Mouse (Mus musculus) c-Kit-positive CD71-positive TER-119-negative erythroid progenitor cells, embryonic 14.5 days (primary cell): ENCODE measurements at regions not wholly inside any gene's neighbourhood (a gene's known extent, or its start where the extent isn't known, plus 50 kb on each side); places are given as distances from the start of the nearest gene placed in this dataset.
A peak's percentile ranks its signal among the peaks of the same experiment; 100 is the strongest.

Source experiments
- DNase-seq: peaks from one replicate; pipeline ENCODE4 v3.0.0-alpha.2; 2013; ENCODE audit warnings: low read depth

DNA sequence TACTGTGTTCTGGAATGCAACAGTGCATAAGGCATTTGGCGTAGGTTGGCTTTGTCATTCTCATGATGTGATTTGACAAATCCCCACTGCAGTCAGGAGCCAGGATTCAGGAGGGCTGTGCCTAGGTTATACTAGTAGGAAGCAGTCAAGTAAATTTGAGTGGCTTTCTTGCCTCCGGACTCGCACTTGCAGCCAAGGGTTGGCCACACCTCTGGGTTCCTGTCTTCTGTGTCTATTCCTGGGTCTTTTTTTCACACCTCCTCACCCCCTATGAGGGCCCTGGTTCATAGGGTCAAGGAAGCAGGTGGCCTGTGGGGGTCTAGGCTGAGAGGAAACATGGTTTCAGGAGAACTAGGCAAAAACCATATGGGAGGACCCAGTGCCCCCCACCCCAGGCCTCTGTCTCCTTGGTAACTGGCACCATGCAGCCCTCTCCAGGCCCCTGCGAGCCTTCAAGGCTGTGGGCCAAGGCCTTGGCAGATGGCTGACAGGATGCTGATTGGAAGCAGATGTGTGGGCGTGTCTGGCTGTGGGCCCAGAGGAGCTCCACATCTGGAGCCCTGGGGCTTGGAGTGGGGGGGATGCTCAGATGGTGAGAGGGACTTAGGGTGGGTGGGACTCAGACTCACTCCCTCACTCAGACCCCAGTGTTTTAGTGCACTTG, 195.7 kb downstream of the Rgs3 start:
- DNase-seq: no peak

- no peak for DNase-seq
These were observed 197.1 kb downstream of the Rgs3 start for GRCm38 (mm10) chr4:62756721-62757206.

DNA sequence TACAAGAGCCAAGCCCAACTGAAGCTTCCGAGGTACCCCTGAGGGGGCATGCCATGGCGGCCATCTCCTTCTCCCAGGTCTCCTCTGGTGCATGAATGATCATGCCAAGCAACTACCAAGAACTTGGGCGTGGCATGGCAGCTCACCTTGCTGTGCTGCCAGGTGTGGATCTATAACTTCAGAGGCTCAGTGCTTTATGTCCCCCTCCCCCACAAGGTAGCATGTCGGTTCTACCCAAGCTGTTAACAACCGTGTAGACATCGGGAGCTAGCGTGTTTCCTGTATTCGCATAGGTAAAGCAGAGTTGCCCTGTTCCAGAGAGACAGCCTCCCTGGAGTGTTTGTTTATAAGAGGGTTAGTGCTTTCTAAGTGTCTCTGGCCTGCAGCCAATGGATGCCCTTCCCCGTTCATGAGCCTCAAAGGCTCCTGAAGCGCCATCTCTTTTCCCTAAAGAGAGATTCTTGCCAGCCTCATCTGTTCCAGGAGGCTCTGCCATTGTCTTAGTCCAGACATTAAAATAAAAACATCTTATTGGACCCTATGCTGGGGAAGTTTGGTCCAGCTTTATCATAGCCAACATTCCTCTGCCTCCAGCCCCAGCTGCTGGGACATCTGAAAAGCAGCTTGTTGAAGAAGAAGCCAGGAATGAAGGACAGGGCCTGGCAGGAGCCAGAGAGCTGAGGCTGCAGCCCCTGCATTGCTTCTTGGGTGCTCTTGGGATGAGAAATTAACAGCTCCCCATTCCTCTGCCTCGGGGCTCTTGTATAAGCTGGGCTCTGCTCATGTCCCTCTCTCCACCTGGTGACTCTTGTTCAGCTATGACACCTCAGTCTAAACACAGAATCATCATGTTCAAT, 201.3 kb downstream of the Rgs3 start:
- no peak for DNase-seq

DNA sequence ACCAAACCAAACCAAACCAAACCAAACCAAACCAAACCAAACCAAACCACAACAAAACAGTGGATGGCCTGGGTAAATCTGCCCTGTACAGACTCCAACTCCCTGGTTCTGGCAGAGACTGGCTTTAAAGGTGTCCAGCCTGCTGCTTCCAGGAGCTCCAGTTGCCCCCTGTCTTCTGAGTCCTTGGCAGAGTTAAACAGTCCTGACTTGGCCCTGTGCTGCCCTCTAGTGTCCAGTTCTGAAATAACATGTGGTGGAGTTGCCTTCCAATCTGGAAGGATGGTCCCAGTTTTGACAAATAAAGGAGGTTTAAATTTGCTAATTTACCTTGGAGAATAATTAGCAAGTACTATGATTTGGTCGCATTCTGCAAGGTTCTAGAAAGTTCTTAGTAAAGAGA, 202.0 kb downstream of the Rgs3 start:
- peak; percentile 24 for DNase-seq

DNA sequence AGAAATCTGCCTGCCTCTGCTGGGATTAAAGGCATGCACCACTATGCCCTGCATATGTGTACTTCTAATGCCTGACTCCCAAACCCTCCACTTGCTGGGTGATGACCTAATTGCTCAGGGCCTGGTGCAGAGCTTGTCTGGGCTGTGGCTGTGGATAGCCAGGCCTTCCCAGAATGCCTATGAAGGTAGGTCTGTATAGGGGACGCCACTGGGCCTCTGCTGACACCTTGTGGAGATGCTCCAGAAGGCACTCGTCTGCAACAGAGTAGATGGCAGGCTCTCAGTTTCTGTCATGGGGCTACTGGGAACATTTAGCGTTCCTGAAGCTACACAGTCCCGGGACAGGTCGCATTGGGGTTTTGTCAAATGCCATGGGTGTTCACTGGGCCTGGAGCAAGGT, 201.4 kb upstream of the Zfp618 start:
- peak; percentile 13 for DNase-seq

DNA sequence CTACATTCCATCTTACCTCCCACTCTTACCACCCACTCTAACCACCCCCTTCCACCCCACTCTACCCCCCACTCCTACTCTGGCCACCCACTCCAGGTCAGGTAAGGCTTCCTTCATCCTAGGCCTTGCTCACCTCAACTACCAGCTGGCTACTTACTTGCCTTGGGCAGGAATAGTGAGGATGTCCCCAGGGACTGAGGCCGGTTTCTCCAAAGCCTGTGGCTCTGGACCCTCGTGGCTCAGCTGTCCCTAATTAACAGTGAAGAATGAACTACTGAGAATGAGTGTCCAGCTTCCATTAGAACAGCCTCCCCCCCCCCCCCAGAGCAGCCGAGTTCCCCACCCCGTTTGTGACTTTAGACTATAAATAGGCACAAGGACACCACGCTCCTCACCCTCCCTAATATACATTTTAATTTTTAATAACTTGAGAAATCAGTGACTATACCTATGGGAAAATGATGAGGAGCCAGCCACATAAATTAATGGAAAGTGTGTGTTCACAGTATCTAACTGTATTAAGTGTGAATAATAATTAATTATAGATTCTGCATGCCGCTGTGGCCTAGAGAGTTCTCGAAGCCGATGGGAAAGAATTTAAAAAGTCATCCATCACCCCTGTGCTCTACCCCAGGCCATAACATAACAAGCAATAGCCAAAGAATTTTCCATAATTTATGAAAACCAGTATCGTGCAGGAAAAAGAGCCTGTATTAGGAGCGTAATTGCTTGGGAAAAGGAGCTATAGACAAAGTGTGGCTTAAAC, 195.7 kb upstream of the Zfp618 start:
- DNase-seq: no peak

- no peak for DNase-seq
These were observed 190.3 kb upstream of the Zfp618 start for GRCm38 (mm10) chr4:62775005-62775609.

DNA sequence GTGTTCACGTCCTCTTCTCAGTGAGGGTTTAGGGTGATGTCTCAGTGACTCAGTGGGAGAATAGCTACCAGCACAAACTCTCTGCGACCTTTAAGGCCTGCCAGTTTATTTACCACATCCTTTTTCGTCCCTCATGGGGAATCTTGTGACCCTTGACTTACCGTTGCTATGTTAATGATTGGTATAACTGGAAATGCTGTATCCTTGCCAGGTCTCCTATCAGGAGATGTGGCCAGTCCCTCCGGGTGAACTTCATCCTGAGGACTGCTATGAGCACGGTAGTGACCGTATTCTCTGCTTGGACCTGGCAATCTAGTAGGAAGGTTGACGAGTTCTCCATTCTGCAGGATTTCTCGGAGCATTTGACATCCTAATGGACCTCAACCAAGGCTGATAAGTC, 188.5 kb upstream of the Zfp618 start:
- no peak for DNase-seq

- no peak for DNase-seq
These were observed 187.9 kb upstream of the Zfp618 start for GRCm38 (mm10) chr4:62777436-62777835.

- DNase-seq: no peak
These were observed 186.8 kb upstream of the Zfp618 start for GRCm38 (mm10) chr4:62778621-62779020.

DNA sequence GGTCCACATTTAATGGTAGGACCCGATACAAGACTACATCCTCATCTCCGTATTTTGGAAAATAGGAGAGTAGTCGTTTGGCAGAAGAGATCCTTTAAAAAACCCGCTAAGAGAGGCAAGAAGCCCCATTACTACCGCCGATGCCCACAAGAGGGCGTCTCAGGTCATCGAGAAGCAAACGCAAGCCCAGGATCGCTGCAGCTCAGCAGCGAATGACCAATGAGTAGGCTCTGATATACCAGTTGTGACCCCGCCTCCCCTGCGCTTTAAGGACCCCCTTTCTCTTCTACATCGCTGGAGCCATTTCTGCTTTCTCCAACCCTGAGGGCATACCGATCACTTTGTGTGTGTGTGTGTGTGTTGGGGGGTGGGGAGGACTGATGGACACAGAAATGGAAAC, 185.0 kb upstream of the Zfp618 start:
- peak; percentile 56 for DNase-seq

DNA sequence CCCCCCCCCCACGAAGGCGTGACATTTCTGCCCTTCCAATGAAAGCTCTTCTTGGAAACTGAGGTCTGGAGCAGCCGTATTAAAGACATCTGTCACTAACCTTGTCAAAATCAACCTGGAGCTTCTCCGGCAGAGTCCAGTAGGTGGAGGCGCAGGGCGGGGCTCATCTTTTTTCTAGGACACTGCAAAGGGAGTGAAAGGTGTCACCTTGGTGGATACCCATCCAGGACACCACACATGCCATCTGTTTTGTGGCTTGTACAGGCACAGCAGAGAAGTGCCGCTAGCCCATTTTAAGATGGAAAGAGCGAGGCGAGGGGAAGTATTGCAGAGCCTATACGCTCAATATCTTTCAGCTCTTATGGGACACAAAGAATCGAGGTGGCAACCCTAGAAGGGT, 184.5 kb upstream of the Zfp618 start:
- no peak for DNase-seq

DNA sequence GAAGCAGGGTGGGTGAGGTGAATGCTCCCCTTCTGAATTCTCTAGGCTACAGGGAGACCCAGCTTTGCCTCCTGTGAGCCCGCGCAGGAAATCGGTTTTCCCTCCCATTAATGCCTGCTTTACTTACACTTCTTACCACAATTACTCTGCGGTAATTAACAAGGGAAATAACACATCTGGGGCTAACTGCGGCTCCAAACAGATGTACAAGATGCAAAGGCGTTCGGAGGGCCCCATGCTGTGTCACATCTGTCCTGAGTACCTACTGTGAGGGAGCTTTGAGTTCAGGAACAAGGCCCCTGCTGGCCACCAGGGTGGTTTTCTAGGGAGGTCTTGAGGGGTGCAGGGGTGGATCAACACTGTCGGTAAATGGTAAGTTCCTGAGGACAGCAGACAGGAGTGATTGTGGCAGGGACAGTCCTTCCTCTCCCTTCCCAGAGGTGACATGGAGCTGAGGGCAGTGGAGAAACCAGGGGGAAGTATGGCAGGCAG, 184.0 kb upstream of the Zfp618 start:
- no peak for DNase-seq

DNA sequence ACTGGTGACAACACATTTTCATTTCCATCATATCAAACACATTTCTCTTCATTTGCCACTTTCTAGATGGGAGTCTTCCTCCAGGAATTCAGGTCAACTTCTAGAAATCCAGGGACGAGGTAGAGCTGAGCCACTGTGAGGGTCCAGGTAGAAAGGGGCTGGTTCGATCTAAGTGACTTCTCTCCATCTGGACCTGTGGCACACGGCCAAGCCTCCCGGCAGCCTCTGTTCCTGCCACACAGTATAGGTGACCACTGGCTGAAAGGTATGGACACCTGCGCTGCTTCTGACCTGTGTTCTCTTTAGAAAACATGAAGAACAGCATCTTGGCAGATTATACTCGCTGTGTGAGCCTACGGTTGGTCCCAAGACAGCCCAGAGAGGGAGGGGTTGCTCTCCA, 179.7 kb upstream of the Zfp618 start:
- no peak for DNase-seq

DNA sequence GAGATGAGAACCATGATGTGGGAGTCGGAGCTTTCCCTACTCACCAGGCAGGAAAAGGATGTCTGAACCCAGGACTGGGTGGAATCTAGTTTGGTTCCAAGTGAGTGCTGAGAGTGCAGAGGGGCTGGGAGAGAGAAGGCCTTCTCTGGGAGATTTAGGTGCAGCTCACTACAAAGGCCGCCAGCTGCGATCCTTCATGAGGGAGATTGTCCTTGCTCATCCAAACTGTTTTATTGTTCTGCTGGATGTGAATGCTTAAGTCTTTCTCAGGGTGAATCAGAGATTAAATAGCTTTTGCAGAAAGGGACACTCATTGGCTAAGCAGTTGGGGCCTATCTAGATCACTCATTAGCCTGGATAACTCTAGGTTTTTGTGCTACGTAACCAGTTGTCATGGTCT, 175.7 kb upstream of the Zfp618 start:
- no peak for DNase-seq

DNA sequence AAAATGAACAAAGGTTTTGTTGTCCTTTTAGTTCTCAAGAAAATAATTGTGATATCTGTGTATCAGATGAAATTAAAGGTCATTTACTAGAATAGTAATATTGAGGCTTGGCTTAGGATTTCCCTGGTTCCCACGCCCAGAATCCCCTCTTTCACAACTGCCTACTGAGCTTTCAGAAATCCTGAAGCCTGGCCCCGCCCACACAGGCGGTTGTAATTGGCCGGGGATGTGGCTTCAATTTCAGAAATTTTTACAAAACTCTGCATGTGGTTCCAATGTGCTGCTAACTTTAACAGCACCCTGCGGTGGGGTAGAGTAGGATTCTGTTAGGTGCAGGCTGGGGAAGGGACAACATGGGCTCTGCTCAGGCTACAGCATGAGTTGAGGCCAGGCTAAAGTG, 171.8 kb upstream of the Zfp618 start:
- no peak for DNase-seq

GRCm38 (mm10) chr4:62795538-62795937, 169.8 kb upstream of the Zfp618 start:
- DNase-seq: no peak

GRCm38 (mm10) chr4:62799923-62800322, 165.4 kb upstream of the Zfp618 start:
- DNase-seq: no peak

DNA sequence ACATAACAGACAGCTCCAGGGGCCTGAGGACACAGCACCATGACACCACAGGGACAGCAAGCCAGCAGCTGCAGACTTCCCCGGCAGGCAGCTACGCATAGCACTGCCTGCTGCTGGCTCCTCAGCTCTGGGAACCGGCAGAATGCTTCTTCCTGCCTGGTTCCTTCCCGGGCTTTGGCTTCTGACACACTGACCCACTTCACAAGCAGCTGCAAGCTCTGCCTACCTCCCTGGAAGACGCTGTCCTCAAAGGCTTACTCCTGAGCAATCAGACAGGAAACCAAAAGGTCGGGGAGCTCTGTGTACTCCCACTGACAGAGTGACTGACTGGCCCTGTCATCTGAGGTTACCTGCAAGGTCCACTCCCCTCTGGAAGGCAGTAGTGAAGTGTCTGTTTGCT, 159.5 kb upstream of the Zfp618 start:
- no peak for DNase-seq

DNA sequence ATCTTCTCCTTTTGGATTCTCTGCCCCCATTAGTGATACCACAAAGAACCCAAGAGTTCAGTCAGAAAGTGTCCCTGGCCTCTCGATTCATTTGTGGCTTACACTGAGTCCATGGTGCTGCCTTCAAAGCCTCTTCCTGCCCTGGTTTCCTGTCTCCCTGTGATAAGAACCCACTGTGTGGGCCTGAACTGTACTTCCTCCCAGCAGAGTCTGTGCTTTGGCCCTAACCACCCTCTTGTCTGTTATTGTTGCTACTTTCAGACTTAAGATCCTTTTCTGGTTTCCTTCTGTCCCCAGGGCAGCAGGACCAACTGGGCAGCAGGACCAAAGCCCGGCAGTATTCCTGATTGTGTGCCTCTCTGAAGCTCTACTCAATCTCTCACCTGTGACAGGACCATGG, 158.6 kb upstream of the Zfp618 start:
- no peak for DNase-seq

DNA sequence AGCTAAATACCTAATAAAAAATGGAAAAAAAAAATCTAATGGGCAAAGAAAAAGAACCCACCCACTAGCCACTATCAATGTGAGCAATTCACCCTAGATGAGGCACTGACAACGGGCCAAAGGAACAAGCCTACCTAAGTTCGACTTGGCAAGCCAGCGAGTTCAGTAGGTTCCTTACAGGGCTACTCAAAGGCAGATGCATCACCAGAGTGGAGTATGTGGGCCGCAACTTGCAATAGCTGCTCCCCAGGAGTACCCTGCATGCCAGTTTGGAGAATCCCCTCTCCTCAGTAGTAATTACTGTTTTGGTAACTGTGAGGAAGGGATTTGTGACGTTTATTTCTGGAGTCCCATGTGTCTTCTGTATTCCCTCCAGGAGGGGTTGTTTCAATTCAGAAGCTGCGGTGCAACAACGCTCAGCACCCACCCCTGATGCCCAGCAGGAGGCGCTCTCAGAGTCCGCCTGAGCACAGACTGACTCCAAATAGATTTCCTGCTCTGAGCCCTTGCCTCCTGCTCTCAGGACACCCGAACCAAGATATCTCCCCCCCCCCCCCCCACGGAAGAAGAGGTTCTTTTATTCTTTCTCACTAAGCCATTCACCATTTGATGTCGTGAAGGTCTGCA, 157.3 kb upstream of the Zfp618 start:
- DNase-seq: no peak

DNA sequence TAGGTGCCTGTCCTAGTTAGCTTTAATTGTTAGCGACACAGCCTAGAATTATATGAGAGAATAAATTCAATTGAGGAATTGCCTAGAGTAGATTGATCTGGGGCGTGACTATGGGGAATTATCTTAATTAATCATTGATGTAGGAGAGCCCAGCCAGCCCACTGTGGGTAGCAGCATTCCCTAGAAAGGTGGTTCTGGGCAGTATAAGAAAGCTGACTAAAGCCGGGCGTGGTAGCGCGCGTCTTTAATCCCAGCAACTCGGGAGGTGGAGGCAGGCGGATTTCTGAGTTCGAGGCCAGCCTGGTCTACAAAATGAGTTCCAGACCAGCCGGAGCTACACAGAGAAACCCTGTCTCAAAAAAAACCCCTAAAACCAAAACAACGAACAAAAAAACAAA, 156.8 kb upstream of the Zfp618 start:
- DNase-seq: no peak
